Mouse (Mus musculus) forebrain, embryonic 14.5 days (tissue): ENCODE measurements around the gene Far1. TPM values are rescaled to one million over a fixed set of nuclear protein-coding genes. Genes with fewer than 3 reads are reported as not detected.

Experiments
- ATAC-seq: fragments of 200-750 bp; cut with Nextera tagmentation; 2 replicates; pipeline ENCODE4 v1.8.0; 2017; ENCODE audit warnings: mild to moderate bottlenecking, moderate library complexity
- DNase-seq: peaks from one replicate; pipeline ENCODE4 v3.0.0-alpha.2; 2015; ENCODE audit warnings: low spot score
- H3K27ac ChIP-seq: fragments of 300-500 bp; sonication (generic); 2 replicates; pipeline ENCODE4 v1.5.1; 2014; ENCODE audit warnings: low read depth, mild to moderate bottlenecking, control low read depth, low read length, moderate library complexity
- H3K27me3 ChIP-seq: fragments of 300-500 bp; sonication (generic); replicated peaks from 2 replicates; pipeline ENCODE4 v1.6.1; 2014; ENCODE audit warnings: low read length, control low read depth, mixed read lengths; ENCODE audit not compliant: control insufficient read depth, insufficient read depth
- H3K36me3 ChIP-seq: fragments of 300-500 bp; sonication (generic); 2 replicates; pipeline ENCODE4 v1.6.1; 2014; ENCODE audit warnings: low read length, control low read depth; ENCODE audit not compliant: control insufficient read depth, insufficient read depth
- H3K4me1 ChIP-seq: fragments of 300-500 bp; sonication (generic); 2 replicates; pipeline ENCODE4 v1.6.1; 2014; ENCODE audit warnings: antibody characterized with exemption, low read length, control low read depth; ENCODE audit not compliant: control insufficient read depth, insufficient read depth
- H3K4me2 ChIP-seq: fragments of 300-500 bp; sonication (generic); 2 replicates; pipeline ENCODE4 v1.6.1; 2014; ENCODE audit warnings: mild to moderate bottlenecking, control low read depth, low read length
- H3K4me3 ChIP-seq: fragments of 300-500 bp; sonication (generic); 2 replicates; pipeline ENCODE4 v1.5.1; 2014; ENCODE audit warnings: low read depth, low read length, control low read depth
- H3K9ac ChIP-seq: fragments of 300-500 bp; sonication (generic); 2 replicates; pipeline ENCODE4 v1.6.1; 2014; ENCODE audit warnings: mild to moderate bottlenecking, low read length, control low read depth, moderate library complexity
- H3K9me3 ChIP-seq: fragments of 300-500 bp; sonication (generic); replicated peaks from 2 replicates; pipeline ENCODE4 v1.6.1; 2016; ENCODE audit warnings: low read length, control low read depth, mixed read lengths; ENCODE audit not compliant: control insufficient read depth
- WGBS: fragments of 180-500 bp; shearing (Covaris S2); extraction: QIAGEN DNeasy Blood & Tissue Kit; methylation state at CpG from one replicate; pipeline ENCODE4 v1.1.7; 2014; 5-methylcytosine and 5-hydroxymethylcytosine counted together
- polyA plus RNA-seq: library from polyadenylated mRNA; unstranded; fragments of >200 nt; fragmentation: Nextera tagmentation; extraction: Ambion mirVana; gene quantifications from 2 replicates; pipeline ENCODE4 v1.2.1, GENCODE M21; 2014

Far1 gene
- 62.1 and 68.6 TPM in 2 replicates for polyA plus RNA-seq

- peak; percentile 99 for ATAC-seq
- no peaks in the 10 kb centered on the region for H3K9me3 ChIP-seq
- WGBS: under 1% methylated on average over 67 of the region's 71 CpGs
- H3K4me2 ChIP-seq: peak within 1 kb of the TSS; percentile 91
- no peaks in the 10 kb centered on the region for H3K36me3 ChIP-seq
- H3K27ac ChIP-seq: peak within 1 kb of the TSS; percentile 88
- peak within 1 kb of the TSS; percentile 97 for H3K4me3 ChIP-seq
- peak; percentile 99 for DNase-seq
- H3K27me3 ChIP-seq: no peaks in the 10 kb centered on the region
- peak within 1 kb of the TSS; percentile 93 for H3K9ac ChIP-seq
- H3K4me1 ChIP-seq: no peaks in the 10 kb centered on the region
These were observed at the start of gene Far1 for GRCm38 (mm10) chr7:113513286-113513962. TSS of gene Far1 (plus strand) at chr7:113513834.

- 85% methylated on average over 3 of the region's 3 CpGs for WGBS
- H3K4me2 ChIP-seq: no peak overlapping the region
- H3K4me3 ChIP-seq: no peak overlapping the region
- ATAC-seq (no peak), DNase-seq (no peak)
- H3K27me3 ChIP-seq: no peaks in the 10 kb centered on the region
- no peaks in the 10 kb centered on the region for H3K4me1 ChIP-seq
- H3K9me3 ChIP-seq: no peaks in the 10 kb centered on the region
- H3K27ac ChIP-seq: no peak overlapping the region
- H3K36me3 ChIP-seq: no peaks in the 10 kb centered on the region
- H3K9ac ChIP-seq: no peak overlapping the region
These were observed 45.3 kb upstream of the Far1 start for GRCm38 (mm10) chr7:113468345-113468744.

GRCm38 (mm10) chr7:113470671-113471070, 43.0 kb upstream of the Far1 start:
- no peaks in the 10 kb centered on the region for H3K27me3 ChIP-seq
- H3K9me3 ChIP-seq: no peaks in the 10 kb centered on the region
- H3K27ac ChIP-seq: no peak overlapping the region
- no peak overlapping the region for H3K4me3 ChIP-seq
- DNase-seq (no peak), ATAC-seq (no peak)
- 91% methylated on average over 2 of the region's 2 CpGs for WGBS
- no peaks in the 10 kb centered on the region for H3K4me1 ChIP-seq
- no peak overlapping the region for H3K9ac ChIP-seq
- no peaks in the 10 kb centered on the region for H3K36me3 ChIP-seq
- H3K4me2 ChIP-seq: no peak overlapping the region

GRCm38 (mm10) chr7:113471653-113472052, 42.0 kb upstream of the Far1 start:
- 82% methylated on average over 1 of the region's 1 CpGs for WGBS
- no peaks in the 10 kb centered on the region for H3K36me3 ChIP-seq
- H3K4me3 ChIP-seq: no peak overlapping the region
- DNase-seq (no peak), ATAC-seq (no peak)
- no peak overlapping the region for H3K9ac ChIP-seq
- H3K9me3 ChIP-seq: no peaks in the 10 kb centered on the region
- no peaks in the 10 kb centered on the region for H3K4me1 ChIP-seq
- no peaks in the 10 kb centered on the region for H3K27me3 ChIP-seq
- H3K4me2 ChIP-seq: no peak overlapping the region
- H3K27ac ChIP-seq: no peak overlapping the region

- no peak overlapping the region for H3K27ac ChIP-seq
- no peaks in the 10 kb centered on the region for H3K27me3 ChIP-seq
- DNase-seq (no peak), ATAC-seq (no peak)
- no peaks in the 10 kb centered on the region for H3K4me1 ChIP-seq
- no peaks in the 10 kb centered on the region for H3K36me3 ChIP-seq
- H3K4me2 ChIP-seq: no peak overlapping the region
- no peaks in the 10 kb centered on the region for H3K9me3 ChIP-seq
- no peak overlapping the region for H3K9ac ChIP-seq
- no peak overlapping the region for H3K4me3 ChIP-seq
- 92% methylated on average over 2 of the region's 2 CpGs for WGBS
These were observed 17.8 kb upstream of the Far1 start for GRCm38 (mm10) chr7:113495792-113496191.

GRCm38 (mm10) chr7:113498413-113498812, 15.2 kb upstream of the Far1 start:
- 86% methylated on average over 3 of the region's 3 CpGs for WGBS
- H3K27ac ChIP-seq: no peak overlapping the region
- no peaks in the 10 kb centered on the region for H3K27me3 ChIP-seq
- no peak overlapping the region for H3K9ac ChIP-seq
- no peaks in the 10 kb centered on the region for H3K36me3 ChIP-seq
- no peak for DNase-seq
- no peak for ATAC-seq
- no peak overlapping the region for H3K4me2 ChIP-seq
- no peaks in the 10 kb centered on the region for H3K9me3 ChIP-seq
- H3K4me1 ChIP-seq: no peaks in the 10 kb centered on the region
- H3K4me3 ChIP-seq: no peak overlapping the region

GRCm38 (mm10) chr7:113499821-113500220, 13.8 kb upstream of the Far1 start:
- Histone ChIP-seq H3K4me2 (no peak overlapping the region), H3K4me3 (no peak overlapping the region), H3K9me3 (no peaks in the 10 kb centered on the region), H3K27me3 (no peaks in the 10 kb centered on the region), H3K27ac (no peak overlapping the region), H3K4me1 (no peaks in the 10 kb centered on the region), H3K36me3 (no peaks in the 10 kb centered on the region), H3K9ac (no peak overlapping the region)
- no peak for DNase-seq
- 75% methylated on average over 6 of the region's 6 CpGs for WGBS
- no peak for ATAC-seq

- H3K36me3 ChIP-seq: no peaks in the 10 kb centered on the region
- no peaks in the 10 kb centered on the region for H3K4me1 ChIP-seq
- 43% methylated on average over 3 of the region's 3 CpGs for WGBS
- no peaks in the 10 kb centered on the region for H3K9me3 ChIP-seq
- no peak overlapping the region for H3K4me2 ChIP-seq
- no peak overlapping the region for H3K9ac ChIP-seq
- no peak for ATAC-seq
- DNase-seq: no peak
- no peak overlapping the region for H3K27ac ChIP-seq
- H3K4me3 ChIP-seq: no peak overlapping the region
- no peaks in the 10 kb centered on the region for H3K27me3 ChIP-seq
These were observed 11.2 kb upstream of the Far1 start for GRCm38 (mm10) chr7:113502453-113502852.

- Histone ChIP-seq H3K4me1 (no peaks in the 10 kb centered on the region), H3K9me3 (no peaks in the 10 kb centered on the region), H3K4me2 (no peak overlapping the region), H3K9ac (no peak overlapping the region), H3K4me3 (no peak overlapping the region), H3K36me3 (no peaks in the 10 kb centered on the region), H3K27me3 (no peaks in the 10 kb centered on the region), H3K27ac (no peak overlapping the region)
- no peak for ATAC-seq
- DNase-seq: no peak
- WGBS: 85% methylated on average over 5 of the region's 5 CpGs
These were observed 8.6 kb upstream of the Far1 start for GRCm38 (mm10) chr7:113505047-113505446.
